Mouse (Mus musculus) embryonic stem cell, embryonic (primary cell): ENCODE measurements around the gene Rps7.

ENCODE experiments used
- CTCF ChIA-PET, 4 experiments: fragments of 300-600 bp in 2 of 4; fragments of 350-600 bp in 2 of 4; sonication (Branson Sonifier 250); formaldehyde crosslinking; loops; one replicate each; lab custom pipeline; 2022; ENCODE audit warnings: inconsistent platforms in 2 of 4; lab: Charles Lee
- POLR2A ChIA-PET, 4 experiments: fragments of 300-600 bp in 2 of 4; fragments of 350-600 bp in 2 of 4; sonication (Branson Sonifier 250); formaldehyde crosslinking; loops; one replicate each; lab custom pipeline; 2022; ENCODE audit warnings: antibody characterized with exemption in 4 of 4, inconsistent platforms in 1 of 4; lab: Charles Lee

The Rps7 gene

DNA sequence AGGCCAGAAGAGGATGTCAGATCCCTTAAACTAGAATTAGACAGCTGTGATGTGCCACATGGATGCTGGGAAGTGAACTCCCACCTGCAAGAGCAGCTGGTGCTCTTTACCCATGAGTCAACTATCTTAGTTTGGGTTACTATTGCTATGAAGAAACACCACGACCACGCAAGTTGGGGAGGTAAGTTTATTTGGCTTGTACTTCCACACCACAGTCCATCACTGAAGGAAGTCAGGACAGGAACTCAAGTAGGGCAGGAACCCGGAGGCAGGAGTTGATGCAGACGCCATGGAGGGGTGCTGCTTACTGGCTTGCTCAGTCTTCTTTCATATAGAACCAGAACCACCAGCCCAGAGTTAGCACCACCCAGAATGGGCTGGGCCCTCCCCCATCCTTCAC, 8.7 kb downstream of the Rps7 start:
- ChIA-PET CTCF (no interaction called here), POLR2A (interaction anchor here (0.7 to 71.1 kb wide), 15 partner anchors 2 to 124 kb away, joined by 3 to 1800 read pairs (median 7); partner anchors contain the start of genes Rps7 (in 4 of the 4), Rnaseh1 (in 3 of the 4), Adi1 (in 1 of the 4) and Colec11 (in 1 of the 4))

DNA sequence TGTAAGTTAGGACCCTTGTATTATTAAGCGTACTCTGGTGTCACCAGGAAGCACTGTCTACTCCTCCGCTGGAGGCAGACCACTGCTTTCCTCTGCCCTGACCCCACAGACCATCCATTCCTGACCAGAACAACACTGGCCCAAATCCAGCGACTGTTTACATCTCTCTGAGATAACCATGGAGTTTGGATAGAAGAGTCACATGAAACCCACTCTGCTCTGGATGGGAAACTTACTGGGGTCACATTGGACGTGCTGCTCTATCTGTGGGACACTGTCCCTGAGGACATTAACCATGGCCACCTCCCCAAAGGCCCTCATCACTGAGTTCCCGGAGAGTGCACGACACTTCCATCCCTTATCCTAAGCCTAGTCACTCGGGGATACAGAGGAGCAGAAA, 10.3 kb downstream of the Rps7 start:
- POLR2A ChIA-PET = interaction anchor here in 3 of 4 experiments (0.7 to 71.1 kb wide), 5 partner anchors 0 to 35 kb away, joined by 3 to 1800 read pairs (median 59); partner anchors contain the start of genes Rps7 (in 3 of the 3), Rnaseh1 (in 2 of the 3), Adi1 (in 1 of the 3) and Colec11 (in 1 of the 3)
- CTCF ChIA-PET = no interaction called here

DNA sequence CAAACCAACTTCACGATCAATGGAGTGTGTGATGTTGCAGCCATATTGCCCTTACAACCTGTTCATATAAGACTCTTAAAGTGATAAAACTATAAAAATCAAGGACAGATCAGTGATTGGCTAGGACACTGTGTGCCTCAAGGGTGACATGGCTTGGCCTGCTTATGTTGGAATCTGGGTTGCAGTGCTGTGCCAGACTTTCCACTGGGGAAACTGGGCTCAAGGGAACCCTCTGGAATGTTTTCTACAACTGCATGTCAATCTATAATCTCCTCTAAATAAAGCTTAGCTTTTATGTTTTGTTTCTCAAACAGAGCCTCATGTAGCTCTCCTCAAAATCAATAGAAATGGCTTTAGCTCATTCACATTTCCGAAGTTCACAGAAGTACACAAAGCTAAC, 11.5 kb downstream of the Rps7 start:
- POLR2A ChIA-PET = interaction anchor here (0.6 to 37.4 kb wide), 8 partner anchors 8 to 126 kb away, joined by 3 to 1800 read pairs (median 4); partner anchors contain the start of genes Rps7 (in 4 of the 4), Adi1 (in 1 of the 4), Rnaseh1 (in 1 of the 4) and Trappc12 (in 1 of the 4)
- CTCF ChIA-PET = no interaction called here

DNA sequence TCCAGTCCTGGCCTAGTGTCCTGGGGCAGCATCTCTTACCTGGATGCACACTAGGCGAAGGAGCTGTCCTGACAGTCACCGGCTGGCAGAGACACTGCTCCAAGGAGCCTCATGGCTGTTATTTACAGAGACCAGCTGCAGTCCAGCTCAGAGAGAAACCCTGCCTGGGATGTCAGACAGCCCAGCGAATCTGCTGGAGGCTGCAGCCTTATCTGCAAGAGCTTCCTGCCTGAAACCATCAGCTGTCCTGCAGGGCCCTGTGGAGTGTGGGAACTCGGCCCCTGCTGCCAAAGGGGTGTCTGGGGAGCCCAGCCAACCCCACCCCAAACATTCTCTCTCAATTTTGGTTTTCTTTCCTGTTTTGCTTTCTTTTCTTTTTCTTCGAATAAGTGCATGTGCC, 12.6 kb downstream of the Rps7 start, which contains the start of gene Colec11:
Gene Colec11, minus strand, starts transcription at position 183 of the 400 bp plus-strand sequence.
- ChIA-PET CTCF (interaction anchor here in 1 of 4 experiments (1.0 to 1.2 kb wide), 2 partner anchors 33 to 34 kb away, joined by 3 to 4 read pairs; no protein-coding TSS in a partner anchor), POLR2A (interaction anchor here in 3 of 4 experiments (0.9 to 37.4 kb wide), 8 partner anchors 7 to 71 kb away, joined by 3 to 1800 read pairs (median 4); partner anchors contain the start of genes Rps7 (in 3 of the 3), Rnaseh1 (in 2 of the 3) and Adi1 (in 1 of the 3))

DNA sequence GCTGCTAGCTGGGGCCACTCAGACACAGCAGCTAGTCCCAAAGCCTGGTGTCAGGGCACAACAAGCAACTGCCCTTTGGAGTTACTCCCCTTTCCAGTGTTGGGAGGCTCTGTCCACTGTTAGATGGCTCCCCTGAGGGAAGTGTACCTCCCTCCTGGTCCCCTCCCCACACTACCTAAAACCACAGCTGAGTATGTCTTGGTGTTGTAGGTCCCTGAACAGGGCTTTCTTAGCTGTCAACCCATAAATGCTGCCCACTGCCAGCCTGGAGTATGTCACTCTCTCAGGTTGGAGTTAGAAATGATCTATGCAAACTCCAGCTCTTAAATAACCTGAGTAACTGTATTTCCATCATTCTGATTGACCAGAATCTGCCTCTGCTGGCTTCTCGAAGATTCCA, 13.1 kb downstream of the Rps7 start:
- ChIA-PET POLR2A (interaction anchor here in 3 of 4 experiments (0.6 to 37.4 kb wide), 9 partner anchors 8 to 330 kb away, joined by 3 to 1800 read pairs (median 4); partner anchors contain the start of genes Rps7 (in 3 of the 3), Rnaseh1 (in 2 of the 3) and Adi1 (in 1 of the 3)), CTCF (interaction anchor here in 1 of 4 experiments (1.0 to 1.2 kb wide), 2 partner anchors 32 to 34 kb away, joined by 3 to 4 read pairs; no protein-coding TSS in a partner anchor)

DNA sequence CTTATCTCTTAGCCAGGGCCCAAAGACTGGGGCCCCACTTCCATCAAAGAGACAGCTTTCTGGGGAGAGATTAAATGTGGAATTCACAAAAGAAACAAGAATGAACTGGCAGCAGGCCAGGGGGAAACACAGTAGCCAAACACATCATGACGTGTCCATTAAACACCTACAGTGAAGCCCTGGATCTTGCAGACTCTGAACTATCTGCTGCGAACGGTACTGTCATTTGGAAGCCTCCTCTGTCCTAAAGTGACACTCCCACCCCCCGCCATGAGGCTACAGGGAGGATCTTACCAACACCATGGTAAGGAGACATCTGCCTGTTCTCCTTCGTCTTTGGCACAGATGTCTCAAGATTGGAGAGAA, 13.6 kb downstream of the Rps7 start:
- POLR2A ChIA-PET = interaction anchor here in 2 of 4 experiments (0.6 to 37.4 kb wide), 7 partner anchors 8 to 330 kb away, joined by 3 to 1800 read pairs (median 4); partner anchors contain the start of genes Rps7 (in 2 of the 2), Adi1 (in 1 of the 2) and Rnaseh1 (in 1 of the 2)
- CTCF ChIA-PET = interaction anchor here in 1 of 4 experiments (1.0 to 1.2 kb wide), 2 partner anchors 32 to 33 kb away, joined by 3 to 4 read pairs; no protein-coding TSS in a partner anchor

DNA sequence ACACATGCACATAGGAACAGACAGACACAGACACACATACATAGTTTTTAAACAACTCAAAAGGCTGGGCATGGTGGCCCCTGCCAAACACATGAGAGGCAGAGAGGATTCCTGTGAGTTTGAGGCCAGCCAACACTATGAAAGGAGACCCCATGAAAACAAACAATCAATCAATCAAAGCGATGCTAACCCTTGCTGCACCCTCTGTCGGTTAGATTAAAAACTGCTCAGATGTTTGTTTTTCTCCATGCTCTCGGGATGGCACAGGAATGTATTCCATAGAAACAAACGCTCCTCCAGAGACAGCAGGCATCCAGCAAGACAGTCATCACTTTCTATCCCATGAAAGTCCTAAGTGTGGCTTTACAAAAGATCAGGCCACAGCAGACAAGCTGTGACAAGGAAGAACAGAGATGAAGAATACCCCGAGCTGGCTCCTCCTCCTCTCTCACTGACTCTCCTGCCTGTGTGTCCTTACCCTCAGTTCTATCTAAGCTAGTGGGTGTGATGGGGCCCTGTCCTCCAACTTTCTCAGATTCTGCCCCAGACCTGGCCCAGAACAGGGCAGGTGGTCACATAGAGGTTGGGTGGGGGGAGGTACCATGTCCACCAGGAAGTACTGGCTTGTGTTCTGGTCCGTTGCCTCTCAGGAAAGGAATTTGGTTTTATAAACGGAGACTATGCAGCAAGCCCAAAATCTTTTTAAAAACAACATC, 14.1 kb downstream of the Rps7 start:
- ChIA-PET POLR2A (interaction anchor here in 2 of 4 experiments (1.1 to 37.4 kb wide), 4 partner anchors 9 to 38 kb away, joined by 3 to 1800 read pairs (median 49); partner anchors contain the start of genes Rps7 (in 2 of the 2), Adi1 (in 1 of the 2) and Rnaseh1 (in 1 of the 2)), CTCF (interaction anchor here in 1 of 4 experiments (1.0 kb wide), 1 partner anchor 33 kb away, joined by 4 read pairs; no protein-coding TSS in a partner anchor)

DNA sequence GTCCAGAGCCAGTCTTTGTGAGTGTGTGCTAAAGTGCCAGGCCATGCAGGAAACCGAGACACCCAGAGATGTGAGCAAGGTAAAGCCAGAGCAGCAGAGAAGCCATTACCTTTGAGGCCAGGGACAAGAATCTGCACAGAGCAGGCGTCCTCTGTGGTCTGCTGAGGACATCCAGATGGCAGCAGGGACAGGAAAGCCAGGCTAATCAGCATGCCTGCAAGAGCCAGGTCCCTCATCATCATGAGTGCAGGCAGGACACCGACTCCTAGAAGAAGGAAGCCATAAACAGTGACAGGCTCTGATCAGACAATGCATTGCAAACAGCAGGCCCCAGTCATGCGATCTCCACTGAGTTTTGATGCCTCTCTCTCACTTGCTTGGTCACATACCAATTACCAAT, 18.5 kb downstream of the Rps7 start:
- POLR2A ChIA-PET = interaction anchor here in 2 of 4 experiments (0.7 to 37.4 kb wide), 2 partner anchors 13 to 43 kb away, joined by 3 to 1800 read pairs; partner anchors contain the start of genes Adi1 (in 1 of the 2), Rnaseh1 (in 1 of the 2) and Rps7 (in 1 of the 2)
- CTCF ChIA-PET = no interaction called here

DNA sequence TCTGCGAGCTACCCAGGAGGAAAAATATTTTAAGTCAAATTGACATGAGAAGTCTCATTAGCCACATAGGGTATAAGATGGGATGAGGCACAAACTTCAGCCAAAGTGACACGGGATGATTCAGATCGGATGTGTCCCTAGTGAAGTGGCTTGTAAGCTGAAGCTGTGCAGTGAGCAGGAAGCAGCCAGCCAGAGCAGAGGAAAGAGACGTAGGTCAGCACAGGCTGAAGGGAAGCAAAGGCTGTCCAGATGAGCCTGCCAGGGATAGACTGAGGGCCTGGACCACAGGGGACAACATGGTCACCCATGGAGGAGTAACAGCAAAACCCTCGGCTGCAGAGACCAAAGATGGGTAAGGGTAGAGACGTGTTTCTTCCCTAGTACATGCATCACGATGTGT, 21.4 kb downstream of the Rps7 start:
- POLR2A ChIA-PET = interaction anchor here in 3 of 4 experiments (0.6 to 37.4 kb wide), 6 partner anchors 12 to 46 kb away, joined by 3 to 1800 read pairs (median 4); partner anchors contain the start of genes Rps7 (in 2 of the 3), Adi1 (in 1 of the 3) and Rnaseh1 (in 1 of the 3)
- CTCF ChIA-PET = interaction anchor here in 2 of 4 experiments (0.7 to 2.0 kb wide), 2 partner anchors 25 to 61 kb away, joined by 3 to 4 read pairs; no protein-coding TSS in a partner anchor

DNA sequence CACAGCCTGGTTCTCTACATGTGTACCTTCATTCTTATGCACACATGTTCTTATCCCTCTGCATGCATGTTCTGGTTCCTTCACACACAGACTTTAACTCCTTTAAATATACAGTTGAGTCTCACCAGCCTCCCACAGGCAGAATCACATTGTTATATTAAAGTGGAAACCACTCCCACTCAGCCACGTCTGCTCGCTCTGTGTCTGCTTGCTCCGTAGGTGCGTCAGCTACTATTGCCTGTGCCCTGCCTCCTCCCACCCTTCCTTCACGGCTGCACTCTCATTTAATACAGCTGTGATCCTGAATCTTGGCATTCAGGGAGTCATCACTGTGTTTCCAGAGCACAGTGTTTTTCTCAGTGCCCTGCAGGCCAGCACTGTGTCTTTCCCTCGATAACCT, 23.4 kb downstream of the Rps7 start:
- ChIA-PET POLR2A (interaction anchor here in 2 of 4 experiments (1.4 to 37.4 kb wide), 2 partner anchors 19 to 48 kb away, joined by 3 to 1800 read pairs; partner anchors contain the start of genes Adi1 (in 1 of the 2), Rnaseh1 (in 1 of the 2) and Rps7 (in 1 of the 2)), CTCF (no interaction called here)

DNA sequence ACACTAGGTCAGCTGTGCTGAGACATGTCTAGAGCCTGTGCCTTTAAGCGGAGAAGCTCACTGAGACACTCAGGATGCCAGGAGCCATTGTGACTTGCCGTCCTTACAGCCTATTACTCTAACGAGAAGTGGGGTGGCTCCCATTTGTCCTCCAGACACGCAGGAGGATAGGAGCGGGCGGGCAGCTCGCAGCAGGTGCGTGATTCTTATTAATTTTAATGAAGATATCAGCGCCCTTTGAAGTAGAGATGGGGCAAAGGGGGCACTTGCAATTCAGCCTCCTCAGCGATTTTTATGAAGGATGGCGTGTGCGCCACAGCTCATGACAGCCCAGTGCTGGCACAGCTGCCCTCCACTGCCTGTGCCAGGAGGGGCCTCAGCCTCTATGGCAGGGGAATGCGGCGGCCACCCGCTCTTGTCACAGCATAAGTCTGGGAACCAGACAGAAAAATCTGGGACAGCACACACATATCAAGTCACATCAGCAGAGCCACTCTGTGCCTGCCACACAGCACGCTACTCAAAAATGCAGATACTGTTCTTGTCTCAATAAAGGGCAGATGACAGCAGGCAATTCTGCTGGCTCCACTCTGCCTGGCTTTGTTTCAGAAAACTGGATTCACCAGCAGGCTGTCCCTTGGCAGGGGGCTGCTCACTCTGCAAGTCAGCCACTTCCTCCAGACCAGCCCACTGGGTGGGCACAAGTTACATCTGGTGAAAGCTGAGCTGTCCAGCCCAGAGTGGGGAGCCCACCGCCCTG, 28.0 kb downstream of the Rps7 start:
- POLR2A ChIA-PET = interaction anchor here in 2 of 4 experiments (1.0 to 37.4 kb wide), 2 partner anchors 28 to 52 kb away, joined by 4 to 1800 read pairs; partner anchors contain the start of genes Rps7 (in 2 of the 2), Adi1 (in 1 of the 2) and Rnaseh1 (in 1 of the 2)

DNA sequence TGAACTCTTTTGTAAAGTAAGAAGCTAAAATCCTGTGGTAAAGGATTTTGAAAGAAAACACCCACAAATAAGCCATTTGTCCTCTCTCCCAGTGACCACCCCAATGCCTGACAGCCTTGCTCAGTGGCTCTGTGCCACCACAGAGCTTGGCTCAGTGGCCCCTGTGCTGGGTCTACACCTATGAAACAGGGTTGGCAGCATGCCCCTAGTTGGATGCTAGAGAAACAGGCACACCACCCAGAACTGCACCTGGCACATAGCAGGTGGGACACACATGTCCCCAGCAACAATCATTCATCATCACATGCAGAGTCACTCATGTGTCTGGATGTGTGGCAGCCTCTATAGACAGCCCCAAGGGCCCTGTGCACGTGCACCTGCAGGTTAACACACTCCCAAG, 32.3 kb downstream of the Rps7 start:
- POLR2A ChIA-PET = interaction anchor here in 1 of 4 experiments (1.4 to 1.6 kb wide), 2 partner anchors 27 to 29 kb away, joined by 4 to 7 read pairs; no protein-coding TSS in a partner anchor
- CTCF ChIA-PET = interaction anchor here in 1 of 4 experiments (1.1 kb wide), 1 partner anchor 14 kb away, joined by 4 read pairs; no protein-coding TSS in a partner anchor

More for the DNA sequence above, 28.0 kb downstream of the Rps7 start:
- CTCF ChIA-PET = no interaction called here

DNA sequence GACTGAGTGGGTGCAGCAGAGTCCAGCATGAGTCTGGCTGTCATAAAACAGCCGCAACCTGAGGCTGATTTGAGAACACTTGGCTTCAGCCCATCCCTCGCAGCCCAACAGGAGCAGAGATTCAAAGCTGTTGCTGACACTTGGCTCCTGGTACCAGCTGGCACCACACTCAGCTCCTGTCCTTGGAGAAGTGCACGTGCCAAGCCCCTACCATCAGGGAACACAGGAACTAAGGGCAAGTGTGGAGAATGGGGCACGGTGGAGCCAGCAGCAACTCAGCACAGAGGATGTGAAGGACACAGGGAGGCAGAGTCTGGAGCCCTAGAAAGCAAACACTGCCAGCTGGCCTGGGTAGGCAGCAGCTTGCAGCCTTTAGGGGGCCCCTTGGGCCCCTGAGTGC, 33.5 kb downstream of the Rps7 start:
- ChIA-PET POLR2A (interaction anchor here in 3 of 4 experiments (0.6 to 1.6 kb wide), 7 partner anchors 18 to 33 kb away, joined by 3 to 7 read pairs (median 3); partner anchors contain the start of gene Rps7 (in 1 of the 3)), CTCF (interaction anchor here in 2 of 4 experiments (1.1 to 1.3 kb wide), 2 partner anchors 13 to 97 kb away, joined by 3 to 4 read pairs; no protein-coding TSS in a partner anchor)

DNA sequence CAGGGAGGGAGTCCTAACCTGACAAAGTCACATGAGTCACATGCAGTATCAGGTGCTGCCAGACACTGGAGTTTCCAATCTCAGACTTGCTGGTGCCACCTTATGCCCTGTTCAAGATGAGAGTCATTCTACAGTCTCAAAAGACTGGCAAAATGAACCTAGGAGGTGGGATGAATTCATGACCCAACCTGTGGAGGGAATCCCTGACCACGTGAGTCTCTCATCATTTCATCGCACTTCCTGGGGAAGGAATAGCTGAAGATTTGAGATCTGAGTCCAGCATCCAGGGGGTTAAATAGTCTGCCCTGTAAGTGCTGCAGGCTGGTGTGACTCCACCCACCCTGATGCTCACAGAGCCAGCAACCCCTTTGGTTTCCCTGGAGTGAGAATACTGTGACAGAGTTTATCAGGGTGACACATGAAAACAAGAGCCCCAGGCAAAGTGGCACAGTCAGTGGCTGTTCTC, 37.2 kb downstream of the Rps7 start:
- CTCF ChIA-PET = interaction anchor here in 1 of 4 experiments (1.0 kb wide), 1 partner anchor 9 kb away, joined by 3 read pairs; no protein-coding TSS in a partner anchor
- POLR2A ChIA-PET = interaction anchor here in 2 of 4 experiments (0.8 to 1.6 kb wide), 3 partner anchors 28 to 37 kb away, joined by 3 to 7 read pairs (median 3); partner anchors contain the start of gene Rps7 (in 1 of the 2)

DNA sequence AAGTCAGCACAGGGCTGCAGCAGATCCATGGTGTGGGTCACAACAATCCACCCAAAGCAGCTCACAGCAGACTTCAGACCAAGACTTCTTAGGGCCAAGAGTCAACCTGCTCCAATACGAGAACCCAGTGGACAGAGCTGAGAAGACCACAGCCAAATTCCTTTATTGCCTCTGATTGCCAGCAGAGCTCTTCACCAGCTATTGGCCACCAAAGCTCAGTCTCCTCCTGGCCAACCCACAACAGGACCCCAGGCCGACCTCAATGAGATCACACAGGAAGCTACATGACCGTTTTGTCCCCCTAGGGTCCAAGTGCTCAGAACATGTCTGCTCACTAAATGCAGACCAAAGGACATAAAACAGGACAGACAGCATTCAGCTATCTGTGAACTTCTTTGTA, 37.6 kb downstream of the Rps7 start:
- ChIA-PET POLR2A (interaction anchor here in 2 of 4 experiments (0.8 to 1.6 kb wide), 3 partner anchors 29 to 38 kb away, joined by 3 to 7 read pairs (median 3); partner anchors contain the start of gene Rps7 (in 1 of the 2)), CTCF (interaction anchor here in 1 of 4 experiments (1.0 kb wide), 1 partner anchor 9 kb away, joined by 3 read pairs; no protein-coding TSS in a partner anchor)

DNA sequence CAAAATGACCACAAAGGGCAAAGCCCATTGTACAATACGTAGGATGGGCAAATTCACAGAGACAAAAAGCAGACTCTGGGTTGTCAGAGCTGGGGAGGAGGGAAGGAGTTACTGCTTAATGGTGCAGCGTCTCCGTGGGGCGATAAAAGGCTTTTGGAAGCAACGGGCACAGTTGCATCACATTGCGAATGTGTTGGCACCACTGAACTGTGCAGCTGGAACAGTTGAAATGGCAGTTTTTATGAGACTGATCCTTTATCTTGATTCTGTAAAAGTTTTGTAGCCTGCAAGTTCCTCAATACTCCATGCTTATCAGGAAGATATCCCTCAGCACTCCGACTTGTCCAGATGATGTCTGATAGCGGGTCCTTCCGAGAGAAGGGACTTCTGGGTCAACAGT, 38.1 kb downstream of the Rps7 start:
- ChIA-PET CTCF (interaction anchor here in 1 of 4 experiments (1.0 kb wide), 1 partner anchor 8 kb away, joined by 3 read pairs; no protein-coding TSS in a partner anchor), POLR2A (interaction anchor here in 1 of 4 experiments (1.0 to 1.6 kb wide), 2 partner anchors 29 to 33 kb away, joined by 3 to 7 read pairs; no protein-coding TSS in a partner anchor)
